Mouse (Mus musculus) ES-Bruce4 (cell line): ENCODE measurements at regions not wholly inside any gene's neighbourhood (a gene's known extent, or its start where the extent isn't known, plus 50 kb on each side); places are given as distances from the start of the nearest gene placed in this dataset.

Experiments used
- CTCF ChIP-seq: IDR thresholded peaks from one replicate; pipeline ENCODE4 v1.8.1; 2011; ENCODE audit warnings: low read depth, low read length
- EP300 ChIP-seq: IDR thresholded peaks from 2 replicates; pipeline ENCODE4 v1.6.1; 2011; ENCODE audit warnings: low read depth, low read length; ENCODE audit not compliant: insufficient read depth
- POLR2A ChIP-seq: IDR thresholded peaks from one replicate; pipeline ENCODE4 v1.8.1; 2011; ENCODE audit warnings: low read length; ENCODE audit not compliant: insufficient read depth

GRCm38 (mm10) chr14:76243581-76244337 lies 133.1 kb downstream of the Nufip1 start:
- TF ChIP-seq CTCF: no peak
- no peak for TF ChIP-seq EP300
- TF ChIP-seq POLR2A: no peak
